Mouse (Mus musculus) urinary bladder, postnatal 14 days (tissue): Measurements from ENCODE around the gene Cidec.

ENCODE experiments used
- DNase-seq: peaks from one replicate; pipeline ENCODE4 v3.0.0; 2021; ENCODE audit warnings: low spot score

Gene Cidec

GRCm38 (mm10) chr6:113406683-113407082, 28.9 kb downstream of the Cidec start:
- DNase-seq, result no peak

DNA sequence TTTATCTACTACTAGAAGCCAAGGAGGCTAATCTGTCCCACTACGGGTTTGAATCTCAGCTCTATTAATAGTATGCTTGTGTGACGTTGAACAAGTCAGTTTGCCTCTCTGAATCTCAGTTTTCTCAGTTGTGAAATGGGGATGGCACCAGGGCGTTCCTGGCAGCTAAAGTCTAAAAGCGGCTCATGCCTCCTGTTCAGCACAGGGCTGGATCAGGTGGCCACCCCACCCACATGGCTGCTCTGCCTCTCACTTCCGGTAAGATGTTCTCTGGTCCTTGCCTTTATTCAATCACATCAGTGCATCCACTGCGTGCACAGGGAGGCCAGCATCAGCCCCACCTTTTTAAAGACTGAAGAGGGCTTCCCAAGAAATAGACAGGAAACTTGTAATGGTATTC, 30.1 kb downstream of the Cidec start:
- DNase-seq, result no peak

DNA sequence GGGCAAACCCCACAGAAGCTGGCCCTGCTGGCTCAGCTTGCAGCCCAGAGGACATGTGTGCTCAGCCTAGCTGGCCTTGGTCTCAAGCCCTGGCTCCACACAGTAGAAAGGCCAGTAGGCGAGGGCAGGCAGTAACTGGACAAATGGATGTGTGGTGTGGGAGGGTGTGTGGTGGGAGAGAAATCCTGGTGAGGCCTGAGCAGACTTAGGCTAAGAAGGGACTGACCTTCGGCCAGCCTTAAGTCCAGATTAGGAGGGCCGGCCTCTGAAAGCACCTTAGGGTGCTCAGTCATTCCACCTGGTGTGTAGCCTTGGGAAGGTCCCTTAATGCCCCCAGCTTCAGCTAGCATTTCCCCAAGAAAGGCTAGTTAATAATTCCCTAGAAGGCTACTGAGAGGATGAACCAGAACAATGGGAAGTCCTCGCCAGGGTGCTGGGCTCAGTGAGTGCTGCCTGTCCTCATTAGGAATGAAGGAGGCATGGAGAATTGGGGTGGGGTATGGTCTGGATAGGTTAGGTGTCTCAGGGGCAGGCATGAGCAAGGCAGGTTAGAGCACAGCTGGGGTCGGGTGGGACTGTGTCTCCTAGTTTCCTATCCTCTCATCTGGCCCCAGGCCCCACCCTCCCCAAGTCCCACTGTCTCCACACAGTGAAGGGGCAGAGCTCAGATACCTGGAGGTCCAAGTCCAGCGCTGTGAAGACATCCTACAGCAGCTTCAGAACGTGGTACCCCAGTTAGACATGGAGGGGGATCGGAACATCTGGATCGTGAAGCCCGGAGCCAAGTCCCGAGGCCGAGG, 30.7 kb downstream of the Cidec start:
- DNase-seq, result no peak

DNA sequence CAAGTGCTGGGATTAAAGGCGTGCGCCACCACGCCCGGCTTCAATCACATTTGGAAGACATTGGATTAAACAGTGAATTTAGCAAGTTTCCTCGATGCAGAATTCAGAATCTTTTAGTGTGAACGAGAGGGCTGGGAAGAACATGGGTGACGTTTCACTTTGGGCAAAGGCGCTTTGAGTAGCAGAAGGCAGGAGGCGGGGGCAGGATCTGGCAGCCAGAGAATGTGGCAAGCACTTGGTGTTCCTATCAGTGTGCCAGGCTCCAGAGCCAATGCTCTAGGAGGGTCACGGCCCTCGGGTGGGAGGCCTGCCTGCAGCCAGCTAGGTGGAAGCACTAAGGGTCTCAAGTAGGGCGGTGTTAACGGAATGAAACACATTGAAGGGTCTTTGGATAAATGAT, 33.5 kb downstream of the Cidec start:
- DNase-seq, result no peak

DNA sequence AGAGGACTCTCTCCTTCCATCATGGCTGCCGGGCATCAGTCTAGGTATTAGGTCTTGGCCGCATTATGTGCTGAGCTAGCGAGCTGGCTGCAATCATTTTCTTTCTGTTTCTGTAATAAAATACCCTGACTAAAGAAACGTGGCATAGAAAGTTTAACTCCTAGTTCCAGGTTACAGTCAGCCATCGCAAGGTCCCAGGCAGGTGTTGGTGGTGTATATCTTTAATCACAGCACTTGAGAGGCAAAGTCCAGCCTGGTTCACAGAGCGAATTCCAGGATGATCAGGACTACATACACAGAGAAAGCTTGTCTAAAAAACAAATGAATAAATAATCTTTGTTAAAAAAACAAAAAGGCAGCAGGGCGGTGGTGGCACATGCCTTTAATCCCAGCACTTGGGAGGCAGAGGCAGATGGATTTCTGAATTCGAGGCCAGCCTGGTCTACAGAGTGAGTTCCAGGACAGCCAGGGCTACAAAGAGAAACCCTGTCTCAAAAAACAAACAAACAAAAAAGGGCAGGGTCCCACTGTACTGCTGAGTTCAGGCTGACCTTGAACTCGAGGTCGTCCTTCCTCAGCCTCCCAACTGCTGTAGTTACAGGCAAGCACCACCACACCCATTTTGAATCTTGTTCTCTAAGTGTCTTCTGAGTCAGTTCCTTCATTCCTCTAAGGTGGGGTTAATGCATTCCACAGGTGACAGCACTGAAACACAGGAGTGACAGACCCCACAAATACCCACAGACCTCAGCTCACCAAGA, 39.1 kb downstream of the Cidec start:
- no peak for DNase-seq

- no peak for DNase-seq
Measured at GRCm38 (mm10) chr6:113395501-113395900, 40.1 kb downstream of the Cidec start.

- DNase-seq, result no peak
Measured at GRCm38 (mm10) chr6:113394811-113395210, 40.7 kb downstream of the Cidec start.

- no peak for DNase-seq
Measured at GRCm38 (mm10) chr6:113393951-113394350, 41.6 kb downstream of the Cidec start.

- peak; percentile 31 for DNase-seq
Measured at GRCm38 (mm10) chr6:113392387-113393071, 43.0 kb downstream of the Cidec start.

DNA sequence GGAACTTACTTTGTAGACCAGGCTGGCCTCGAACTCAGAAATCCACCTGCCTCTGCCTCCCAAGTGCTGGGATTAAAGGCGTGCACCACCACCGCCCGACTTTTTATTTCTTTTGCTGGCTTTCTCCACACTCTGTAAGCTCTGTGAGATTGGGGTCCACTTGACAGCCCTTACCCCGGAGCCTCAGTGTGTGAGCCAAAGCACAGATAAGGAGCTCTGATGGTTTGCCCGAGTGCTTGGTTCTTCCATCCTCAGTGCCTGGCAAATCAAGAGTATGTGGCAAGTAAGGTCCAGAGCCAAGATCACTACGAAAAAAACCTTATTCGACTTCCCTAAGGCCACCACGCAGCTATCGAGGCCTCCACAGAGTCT, 43.6 kb downstream of the Cidec start:
- no peak for DNase-seq

DNA sequence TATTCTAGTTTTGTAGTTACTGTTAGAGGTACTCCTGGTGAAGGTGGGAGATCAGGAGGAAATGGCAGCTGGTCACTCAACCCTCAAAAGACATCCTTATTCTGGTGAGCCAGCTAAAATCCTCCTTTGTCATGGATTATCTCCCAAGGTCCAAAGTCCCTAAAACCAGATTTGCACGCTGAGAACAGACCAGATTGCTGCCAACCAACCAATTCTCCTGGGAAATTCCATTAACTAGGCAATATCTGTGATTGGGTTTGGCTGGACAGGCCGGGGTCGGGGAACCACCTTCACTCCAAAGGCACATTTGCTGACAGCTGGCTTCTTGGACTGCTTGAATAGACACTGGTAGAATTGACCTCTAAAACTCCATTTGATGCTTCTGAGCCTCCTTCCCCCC, 44.8 kb downstream of the Cidec start:
- no peak for DNase-seq

DNA sequence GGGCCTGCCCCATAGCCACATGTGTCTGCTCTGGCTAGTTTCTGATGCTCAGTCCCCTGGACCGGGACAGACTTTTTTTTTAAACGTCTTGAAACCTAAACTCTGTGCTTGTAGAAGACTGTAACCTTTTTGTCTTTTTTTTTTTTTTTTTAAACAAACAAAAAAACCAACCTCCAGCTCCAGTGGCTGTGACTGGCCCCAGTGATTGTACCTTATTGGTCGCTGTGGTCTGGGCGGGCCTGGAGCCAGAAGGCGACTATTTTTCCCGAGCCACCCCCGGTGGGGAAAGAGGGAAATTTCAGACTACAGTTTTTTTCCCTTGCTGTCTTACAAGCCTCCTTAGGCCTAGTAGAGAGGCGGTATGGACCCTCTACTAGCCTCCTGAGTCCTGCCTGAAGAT, 46.6 kb downstream of the Cidec start, which contains the start of gene Ttll3:
Gene Ttll3, plus strand, starts transcription at position 301 of the 400 bp plus-strand sequence.
- DNase-seq, result no peak

- no peak for DNase-seq
Measured at GRCm38 (mm10) chr6:113386025-113386424, 49.5 kb downstream of the Cidec start.

DNA sequence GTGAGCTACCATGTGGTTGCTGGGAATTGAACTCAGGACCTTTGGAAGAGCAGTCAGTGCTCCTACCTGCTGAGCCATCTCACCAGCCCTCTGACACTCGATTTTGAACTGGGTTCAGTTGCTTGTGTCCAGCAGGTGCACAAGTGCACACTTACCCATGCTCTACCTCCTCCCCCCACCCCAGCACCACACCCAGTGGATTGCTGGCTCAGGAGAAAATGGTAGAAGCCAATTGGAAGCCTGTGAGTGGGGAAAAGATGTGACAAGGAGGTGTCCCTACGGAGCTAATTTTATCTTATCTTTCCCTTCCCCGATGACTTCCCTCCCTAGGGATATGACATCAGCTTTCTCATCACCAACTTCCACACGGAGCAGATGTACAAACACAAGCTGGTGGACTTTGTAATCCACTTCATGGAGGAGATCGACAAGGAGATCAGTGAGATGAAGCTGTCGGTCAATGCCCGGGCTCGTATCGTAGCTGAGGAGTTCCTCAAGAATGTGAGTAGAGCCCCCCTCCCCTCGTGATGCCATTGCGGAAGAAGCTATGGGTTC, 50.3 kb downstream of the Cidec start:
- DNase-seq, result no peak

DNA sequence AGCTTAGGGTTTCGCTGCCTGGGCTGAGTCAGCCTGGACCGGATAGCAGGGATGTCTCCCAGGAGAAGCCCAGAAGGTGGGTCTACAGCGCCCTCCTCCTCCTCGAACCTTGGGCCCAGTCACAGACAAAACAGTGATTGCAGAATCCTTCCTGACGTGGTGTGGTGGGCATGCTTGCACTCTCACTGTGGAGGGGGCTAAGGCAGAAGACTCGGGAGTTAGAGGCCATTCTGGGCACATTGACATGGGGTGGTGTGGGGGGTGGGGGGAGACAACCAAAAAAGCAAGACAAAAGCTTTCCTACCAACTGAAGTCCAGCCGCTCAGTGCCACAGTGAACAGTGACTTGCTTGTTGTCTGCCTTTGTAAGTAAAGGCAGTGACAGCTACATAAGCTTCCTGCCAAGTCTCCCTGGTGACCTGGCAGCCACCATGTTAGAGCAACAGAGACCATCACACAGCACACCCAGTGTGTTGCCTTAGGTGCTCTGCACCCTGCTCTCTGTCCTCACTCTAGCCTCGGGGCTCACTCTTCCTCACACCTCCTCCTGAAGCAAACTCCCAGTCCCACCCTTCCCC, 51.1 kb downstream of the Cidec start:
- DNase-seq, result no peak

DNA sequence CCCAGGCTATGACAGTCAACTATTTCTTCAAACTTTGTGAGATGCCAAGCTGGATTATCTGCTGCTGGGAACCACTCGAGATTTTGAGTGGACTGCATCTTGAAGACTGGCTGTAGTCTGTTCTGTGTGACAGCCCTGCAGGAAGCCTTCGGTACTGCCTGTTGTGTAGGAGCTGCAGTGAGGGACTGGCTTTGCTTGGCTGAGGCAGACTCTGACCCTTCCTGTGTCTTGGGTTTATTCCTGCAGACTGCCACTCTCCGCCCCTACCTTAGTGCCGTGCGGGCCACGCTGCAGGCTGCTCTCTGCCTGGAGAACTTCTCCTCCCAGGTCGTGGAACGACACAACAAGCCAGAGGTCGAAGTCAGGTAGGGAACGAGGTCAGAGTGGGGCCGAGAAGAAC, 55.1 kb downstream of the Cidec start:
- no peak for DNase-seq

- DNase-seq, result no peak
Measured at GRCm38 (mm10) chr6:113379246-113379645, 56.3 kb downstream of the Cidec start.

GRCm38 (mm10) chr6:113377496-113378385, 57.8 kb downstream of the Cidec start, which contains the start of the genes Tada3 and Arpc4:
Gene Tada3 (minus strand): TSS chr6:113377883.
Gene Arpc4 (plus strand): TSS chr6:113378115.
- DNase-seq, result peak; percentile 93

DNA sequence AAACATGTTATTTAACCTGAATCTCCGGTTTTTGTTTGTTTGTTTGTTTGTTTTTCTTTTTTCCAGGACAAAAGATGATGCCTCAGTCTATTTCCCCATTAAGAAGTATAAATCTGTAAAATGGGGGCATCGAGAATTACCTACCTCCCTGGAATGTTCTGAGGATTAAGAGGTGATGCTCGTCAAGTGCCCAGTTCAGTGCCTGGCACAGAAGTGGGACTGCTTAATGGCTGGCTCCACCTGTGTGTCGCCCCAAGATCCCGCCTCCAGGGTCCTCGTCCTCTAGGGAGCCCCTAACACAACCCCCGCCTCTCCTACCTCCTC, 58.4 kb downstream of the Cidec start:
- no peak for DNase-seq
